Mouse (Mus musculus) CD4-positive, CD25-positive, alpha-beta regulatory T cell, adult 2 months (primary cell): Measurements from ENCODE around the gene Casz1.

Experiments used
- DNase-seq: peaks from one replicate; pipeline ENCODE4 v3.0.0-alpha.2; 2012; ENCODE audit warnings: low read depth, low spot score

Gene Casz1

DNA sequence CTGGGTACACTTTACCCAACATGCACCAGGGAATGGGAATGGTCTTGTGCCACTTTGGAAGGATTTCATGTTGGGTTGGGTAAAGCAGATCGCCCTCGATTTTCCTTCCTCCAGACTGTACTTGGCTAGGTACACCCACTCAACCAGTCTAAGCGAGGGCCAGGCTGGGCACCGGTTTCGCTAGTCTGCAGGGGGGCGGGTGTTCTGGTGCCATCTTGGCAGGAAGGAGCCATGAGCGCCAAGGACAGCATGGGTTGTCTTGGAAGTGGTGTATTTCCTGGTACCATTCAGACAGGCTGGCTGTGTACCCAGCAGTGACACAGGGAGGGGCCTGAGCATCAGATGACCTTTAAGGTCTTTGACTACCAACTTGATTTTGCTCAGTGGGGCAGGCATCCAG, 101.1 kb downstream of the Casz1 start:
- no peak for DNase-seq

DNA sequence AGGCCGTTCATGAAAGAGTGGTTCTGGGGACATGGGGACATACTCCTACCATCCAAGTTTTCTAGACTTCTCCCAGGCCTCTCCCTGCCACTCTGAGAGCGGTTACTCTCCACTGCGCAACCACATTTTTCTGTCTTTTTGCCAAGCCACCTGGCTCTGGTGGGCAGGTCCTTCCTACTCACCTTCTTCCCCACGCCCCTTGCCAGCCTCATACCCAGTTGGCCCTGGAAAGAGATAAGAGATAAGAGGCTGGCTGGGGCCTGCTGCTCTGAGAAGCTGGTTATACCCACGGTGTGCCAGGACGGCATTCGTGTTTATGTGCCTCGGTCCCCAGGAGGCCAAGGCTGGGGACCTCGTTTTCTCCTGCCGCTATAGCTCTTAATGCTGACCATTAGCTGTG, 102.6 kb downstream of the Casz1 start:
- no peak for DNase-seq

DNA sequence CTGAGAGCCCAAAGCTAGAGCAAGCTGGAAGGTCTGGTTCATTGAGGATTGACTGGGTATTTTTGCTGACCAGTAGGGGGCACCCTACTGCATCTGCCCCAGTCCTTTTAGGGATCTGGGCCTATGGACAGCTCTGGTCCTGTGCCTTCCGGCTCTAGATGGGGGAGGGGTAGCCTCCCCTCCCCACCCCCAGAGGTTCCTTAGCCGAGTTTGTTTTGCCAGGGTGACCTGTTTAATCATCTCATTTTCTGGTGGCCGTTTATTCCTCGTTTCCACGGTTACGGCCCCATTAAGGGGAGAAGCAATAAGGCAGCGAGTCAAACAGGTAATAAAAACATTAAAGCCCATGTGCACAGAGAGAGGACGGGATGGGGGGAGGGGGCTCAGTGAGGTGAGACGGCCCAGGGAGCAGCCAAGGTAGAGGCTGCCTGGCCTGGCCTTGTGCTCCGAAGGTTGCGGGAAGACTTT, 104.0 kb downstream of the Casz1 start:
- DNase-seq = peak; percentile 55

DNA sequence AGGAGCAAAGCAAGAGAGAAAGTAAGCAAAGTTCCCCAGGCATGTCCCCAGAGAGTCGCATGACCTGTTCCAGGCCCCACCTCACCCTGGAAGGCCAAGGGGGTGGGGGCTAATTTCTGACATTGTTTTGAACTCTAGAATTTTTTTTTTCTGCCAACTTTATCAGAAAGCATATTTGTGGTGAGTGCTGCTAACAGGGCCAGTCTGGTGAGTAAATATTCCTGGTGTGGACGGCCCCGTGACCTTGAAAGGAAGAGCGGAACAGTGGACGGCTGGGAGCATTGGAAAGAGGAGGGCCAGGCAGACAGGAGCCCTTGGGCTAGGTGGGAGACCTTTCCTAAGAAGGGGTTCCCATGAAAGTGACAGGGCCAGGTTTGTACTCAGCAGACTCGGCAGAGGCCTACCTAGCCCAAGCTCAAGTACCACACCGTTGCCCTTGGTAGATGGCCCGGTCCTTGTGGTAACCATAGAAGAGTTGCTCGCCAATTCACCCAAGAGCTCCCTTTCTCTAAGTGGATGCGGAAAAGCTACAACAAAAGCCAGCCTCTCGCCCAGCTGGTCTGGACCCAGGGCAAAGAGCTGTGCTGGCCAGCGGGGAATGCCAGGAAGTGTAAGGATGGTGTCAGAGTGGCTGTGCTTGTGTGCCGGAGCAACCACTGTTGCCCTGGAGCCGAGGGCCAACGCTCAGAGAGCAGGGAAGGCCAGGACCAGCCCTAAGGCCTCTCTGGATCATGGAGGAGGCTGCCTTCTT, 104.7 kb downstream of the Casz1 start:
- DNase-seq = no peak

DNA sequence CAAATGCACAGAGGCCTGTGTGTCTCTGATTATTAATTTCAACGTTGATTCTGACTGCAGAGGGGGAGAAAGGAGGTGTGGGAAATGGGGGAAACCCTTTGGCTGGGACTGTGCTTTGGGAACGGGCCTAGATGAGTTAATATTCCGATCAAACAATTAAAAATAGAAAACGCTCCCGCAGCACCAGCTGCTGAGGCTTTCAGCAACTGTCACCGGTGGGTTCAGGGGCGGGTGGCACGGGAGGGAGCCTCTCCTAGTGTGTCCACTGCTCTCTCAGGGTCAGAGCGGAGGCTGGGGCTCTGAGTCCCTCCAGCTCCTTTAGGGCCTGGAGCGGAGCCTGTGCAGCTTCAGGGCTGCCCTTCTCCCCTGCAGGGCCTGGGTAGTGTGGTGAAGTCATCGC, 105.3 kb downstream of the Casz1 start:
- no peak for DNase-seq

DNA sequence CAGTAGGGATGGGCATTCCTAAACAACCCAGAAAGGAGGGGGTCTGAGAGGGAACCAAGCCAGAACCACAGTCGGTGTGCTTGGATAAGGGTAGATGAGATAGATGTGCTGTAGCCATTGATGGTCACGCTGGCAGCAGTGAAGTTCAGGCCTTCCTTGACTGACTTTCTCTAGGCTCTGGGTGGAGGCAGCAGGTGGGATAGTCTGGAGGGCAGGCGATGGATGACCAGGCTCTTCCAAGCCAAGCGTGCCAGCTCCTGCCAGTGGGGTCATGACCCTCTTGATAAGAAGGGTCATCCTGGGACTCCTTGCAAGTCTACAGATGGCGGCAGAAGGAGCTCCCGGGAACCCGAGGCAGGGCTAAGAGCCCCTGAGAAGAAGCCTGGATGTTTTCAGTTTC, 107.9 kb downstream of the Casz1 start:
- no peak for DNase-seq

DNA sequence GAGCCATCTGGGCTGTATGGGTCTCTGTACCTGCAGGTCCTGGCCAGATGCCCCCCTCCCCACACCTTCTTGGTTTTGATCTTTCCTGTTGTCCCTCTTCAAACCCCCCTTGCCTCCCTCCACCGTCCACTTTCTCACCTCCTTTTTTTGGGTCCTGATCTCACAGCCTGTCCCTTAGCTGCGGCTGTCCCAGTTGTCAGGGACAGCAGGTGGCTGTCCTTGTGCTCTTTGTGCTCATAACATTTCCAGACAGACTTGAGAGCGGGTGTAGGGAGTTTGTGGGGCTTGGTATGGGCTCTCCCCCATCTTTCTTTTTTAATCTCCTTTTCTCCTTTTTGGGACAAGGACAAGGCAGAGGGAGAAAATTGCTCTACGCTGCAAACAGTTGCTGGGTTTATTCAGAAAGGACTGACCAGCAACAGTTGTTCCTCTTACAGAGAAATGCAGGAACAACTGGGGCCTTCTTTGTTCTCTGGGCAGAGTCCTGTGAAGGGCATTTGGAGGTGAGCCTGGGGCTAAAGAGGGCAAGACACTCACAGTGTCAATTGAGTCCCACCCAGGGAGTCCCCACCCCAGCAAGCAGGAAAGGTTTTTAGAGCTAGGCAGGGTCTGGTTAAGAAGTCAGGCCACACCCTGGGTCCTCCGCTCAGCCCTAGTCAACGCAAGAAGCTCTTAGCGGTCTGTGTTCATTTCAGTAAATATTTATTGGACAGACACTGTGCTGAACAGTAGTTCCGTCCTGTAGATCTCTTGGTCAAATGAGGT, 108.8 kb downstream of the Casz1 start:
- no peak for DNase-seq

DNA sequence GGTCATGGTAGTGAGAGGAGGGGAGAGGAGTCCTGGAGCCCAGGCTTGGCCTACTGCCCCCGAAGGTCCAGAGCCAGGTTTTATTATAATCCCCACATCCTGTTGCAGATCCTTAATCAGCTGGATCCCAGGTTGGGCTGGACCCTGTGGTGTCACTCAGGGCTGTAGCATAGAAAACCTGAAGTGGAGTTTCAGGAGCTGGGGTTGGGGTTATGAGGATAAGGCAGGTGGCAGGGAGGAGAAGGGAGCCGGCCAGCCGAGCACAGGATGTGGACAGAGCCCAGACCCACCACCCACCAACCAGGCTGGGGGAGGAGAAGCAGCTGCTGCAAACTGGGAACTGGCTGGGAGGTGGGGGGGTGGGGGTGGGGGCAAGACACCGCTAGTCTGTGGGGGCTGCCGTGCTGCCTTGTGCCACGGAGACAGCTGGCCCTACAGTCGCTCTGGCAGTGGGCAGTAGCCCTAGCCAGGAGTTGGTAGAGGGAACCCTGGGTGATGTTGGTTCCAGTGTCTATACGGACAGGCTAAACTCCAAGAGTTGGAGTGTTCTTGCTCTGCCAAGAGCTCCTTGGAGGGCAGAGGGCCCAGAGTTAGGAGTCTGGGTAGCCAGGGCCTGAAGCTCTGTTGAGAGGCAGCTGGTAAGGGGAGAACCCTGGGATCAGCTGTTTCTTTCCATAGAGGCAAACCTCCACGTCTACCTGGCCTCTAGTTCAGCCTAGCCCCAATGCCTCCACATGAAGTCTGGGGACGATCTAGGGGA, 110.8 kb downstream of the Casz1 start:
- no peak for DNase-seq

DNA sequence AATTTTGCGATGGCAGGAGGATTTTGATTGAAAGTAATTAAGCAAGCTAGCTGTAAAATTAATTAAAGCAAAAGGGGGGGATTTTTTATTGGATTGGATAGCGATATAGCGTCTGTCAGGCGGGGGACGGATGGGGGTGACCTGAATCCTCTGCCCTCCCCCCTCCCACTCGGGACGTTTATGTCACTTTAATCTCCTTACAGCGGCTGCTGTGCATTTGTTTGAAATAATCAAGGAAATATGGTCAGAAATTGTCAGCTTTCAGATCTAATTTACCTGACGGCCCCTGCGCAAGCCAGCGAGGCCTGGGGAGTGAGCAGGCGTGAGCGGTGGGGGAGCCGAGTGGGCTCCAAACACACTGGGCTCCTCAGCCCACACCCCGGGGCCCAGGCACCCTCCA, 111.6 kb downstream of the Casz1 start:
- DNase-seq = no peak

DNA sequence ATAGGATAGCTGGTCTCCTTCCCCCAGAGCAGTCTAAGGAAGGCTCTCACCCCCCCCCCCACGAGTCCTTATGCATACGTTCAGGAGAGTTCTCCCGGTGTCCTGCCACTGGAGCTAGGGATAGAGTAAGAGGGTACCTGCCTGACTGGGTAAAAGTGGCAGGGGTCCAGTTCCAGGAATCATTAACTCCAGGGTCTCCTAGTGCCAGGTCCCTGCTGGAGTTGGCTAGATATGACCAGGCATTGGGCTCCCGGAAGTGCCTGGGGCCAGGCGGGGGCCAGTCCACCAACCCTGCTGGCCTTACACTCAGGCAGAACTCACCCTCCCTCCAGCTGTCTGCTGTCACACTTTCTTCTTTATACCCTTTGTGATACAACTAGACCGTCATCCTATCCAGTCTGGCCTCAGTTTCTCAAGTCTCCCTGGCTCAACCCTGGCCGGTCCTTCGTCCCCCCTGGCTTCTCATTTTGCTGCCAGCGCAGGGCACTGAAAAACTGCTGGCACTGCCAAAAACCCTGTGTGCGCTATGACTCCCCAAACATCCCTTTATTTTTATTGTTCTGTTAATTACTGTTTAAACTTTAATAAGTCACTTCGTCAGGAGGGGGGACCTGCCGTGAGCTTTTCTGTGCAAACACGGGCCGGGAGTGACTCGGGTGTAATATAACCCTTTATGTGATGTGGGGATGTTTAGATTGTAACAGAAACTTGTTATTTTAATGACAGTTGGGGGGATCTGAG, 114.6 kb downstream of the Casz1 start:
- no peak for DNase-seq

DNA sequence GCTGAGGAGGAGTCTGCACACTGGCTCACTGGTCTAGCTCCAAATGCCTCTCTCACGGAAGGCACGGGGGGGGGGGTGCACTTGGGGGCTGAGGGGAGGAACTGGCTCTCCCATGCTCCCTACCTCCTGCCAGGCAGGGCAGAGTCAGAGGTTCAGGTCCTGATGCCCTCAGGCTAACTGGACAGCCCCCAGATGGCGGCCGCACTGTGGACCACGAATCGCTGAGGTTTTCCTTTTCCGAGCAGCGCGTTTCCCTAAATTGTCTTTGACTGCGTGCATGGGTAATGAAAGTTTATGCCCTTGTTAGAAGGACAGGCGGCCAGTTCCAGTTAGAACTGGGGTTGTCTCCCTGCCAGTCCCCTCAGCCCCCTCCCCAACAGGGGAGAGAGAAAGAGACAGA, 116.4 kb downstream of the Casz1 start:
- no peak for DNase-seq

DNA sequence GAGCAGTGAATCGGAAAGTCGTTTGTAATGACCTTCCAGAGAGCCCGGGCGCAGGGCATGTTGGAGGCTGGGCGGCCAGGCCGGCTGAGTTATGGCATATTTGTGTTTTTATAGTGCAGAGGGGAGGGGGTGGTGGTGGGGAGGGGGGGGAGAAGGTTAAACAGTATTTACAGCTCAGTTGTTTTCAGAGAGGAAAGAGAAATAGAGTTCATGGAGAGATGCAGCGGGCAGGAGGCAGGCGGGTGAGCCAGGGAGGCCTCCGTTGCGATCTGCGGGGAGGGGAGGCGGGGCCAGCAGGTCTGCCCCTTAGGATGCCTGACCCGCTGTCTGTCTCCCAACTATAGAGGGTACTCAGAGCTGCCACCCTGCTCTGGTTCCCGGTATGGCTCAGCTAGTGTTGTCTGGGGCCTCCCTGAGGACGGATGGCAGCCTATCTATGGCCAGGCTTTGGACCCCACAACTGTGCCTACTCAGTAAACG, 118.0 kb downstream of the Casz1 start:
- DNase-seq = no peak

DNA sequence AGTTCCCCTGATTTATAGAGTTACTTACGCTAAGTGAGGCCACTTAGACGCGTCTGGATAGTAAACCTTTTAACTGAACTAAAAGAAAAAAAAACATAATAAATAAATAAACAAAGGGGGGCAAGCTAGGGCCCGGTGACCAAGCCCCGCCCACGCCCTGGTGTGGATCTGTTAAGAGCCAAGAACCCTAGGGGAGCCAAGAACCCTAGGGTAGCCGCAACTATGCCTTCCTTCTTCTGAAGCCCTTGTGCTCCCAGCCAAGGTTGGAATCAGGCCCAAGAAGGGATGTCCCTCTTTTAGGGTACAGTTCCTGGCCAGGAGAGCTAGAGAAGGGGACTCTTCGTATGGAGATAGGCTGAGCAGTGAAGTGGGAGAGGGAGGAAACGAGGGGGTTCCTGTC, 119.2 kb downstream of the Casz1 start:
- DNase-seq = no peak

DNA sequence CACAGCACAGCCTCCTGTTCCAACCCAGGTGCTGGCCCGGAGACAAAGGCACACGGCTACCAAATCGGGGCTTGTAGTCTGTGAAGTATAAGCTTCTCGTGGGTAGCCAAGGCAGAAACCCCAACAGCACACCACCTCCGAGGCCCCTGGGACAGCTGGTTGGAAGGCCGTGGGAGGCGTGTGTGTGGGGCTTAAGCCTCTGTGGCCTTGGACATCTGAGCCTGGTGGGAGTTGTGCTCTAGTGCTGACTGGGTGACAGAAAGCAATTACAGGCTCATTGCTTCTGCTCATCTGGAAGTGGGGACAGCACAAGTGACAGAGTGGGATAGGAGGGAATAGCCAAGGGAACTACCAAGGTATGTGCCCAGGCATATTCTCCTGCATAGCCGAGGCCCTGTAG, 119.7 kb downstream of the Casz1 start:
- no peak for DNase-seq

DNA sequence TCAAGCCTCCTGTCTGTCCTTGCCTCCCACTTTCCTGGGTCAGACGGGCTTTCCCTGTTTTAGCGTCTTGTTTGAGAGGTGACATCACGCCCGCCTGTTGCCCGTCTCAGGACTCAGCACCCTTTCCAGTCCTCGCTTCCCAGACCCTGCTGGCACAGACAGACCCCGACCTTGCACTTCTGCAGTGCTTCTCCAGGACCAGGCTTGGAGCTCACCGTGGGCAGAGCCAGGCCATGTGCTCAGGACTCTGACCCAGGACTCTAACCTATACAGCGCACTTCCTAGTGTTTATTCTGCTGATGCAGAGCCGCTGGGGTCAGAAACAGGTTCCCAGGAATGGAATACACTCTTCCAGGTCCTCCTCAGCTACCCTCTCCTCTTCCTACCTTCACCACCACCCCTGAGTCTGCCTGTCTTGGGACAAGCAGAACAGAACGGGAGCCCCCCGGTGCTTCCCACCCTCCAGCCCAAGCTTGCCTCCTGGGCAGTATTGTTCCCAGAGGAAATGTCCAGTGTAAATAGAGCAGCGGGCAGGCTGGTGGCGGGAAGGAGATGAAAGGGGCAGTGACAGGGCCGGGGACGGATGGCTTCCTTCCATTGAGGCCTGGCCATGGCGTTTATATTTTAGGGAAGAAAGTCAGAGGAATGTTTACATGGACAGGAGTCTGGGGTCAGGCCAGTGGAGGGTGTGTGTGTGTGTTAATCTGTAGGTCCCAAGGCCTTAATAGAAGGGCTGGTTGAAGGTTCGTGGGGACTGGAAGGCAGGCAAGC, 121.5 kb downstream of the Casz1 start:
- DNase-seq = no peak

DNA sequence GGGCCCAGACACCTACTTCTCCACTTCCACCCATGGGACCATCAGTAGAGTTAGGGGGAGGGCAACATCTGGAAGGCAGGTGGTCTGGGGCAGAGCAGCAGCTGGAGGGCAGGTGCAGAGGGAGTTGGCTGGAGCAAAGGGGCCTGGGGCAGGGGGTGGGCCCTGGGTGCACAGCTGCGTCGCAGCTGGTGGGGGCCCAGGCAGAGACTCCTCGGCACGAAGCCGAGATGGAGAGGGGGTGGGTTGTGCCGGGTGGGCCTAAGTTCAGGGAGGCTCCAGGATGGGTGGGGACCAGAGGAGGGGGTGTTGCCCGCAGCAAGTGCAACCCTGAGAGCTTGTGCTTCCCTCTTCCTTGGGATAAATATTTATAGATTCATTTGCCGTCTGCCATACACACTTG, 122.2 kb downstream of the Casz1 start:
- DNase-seq = no peak

DNA sequence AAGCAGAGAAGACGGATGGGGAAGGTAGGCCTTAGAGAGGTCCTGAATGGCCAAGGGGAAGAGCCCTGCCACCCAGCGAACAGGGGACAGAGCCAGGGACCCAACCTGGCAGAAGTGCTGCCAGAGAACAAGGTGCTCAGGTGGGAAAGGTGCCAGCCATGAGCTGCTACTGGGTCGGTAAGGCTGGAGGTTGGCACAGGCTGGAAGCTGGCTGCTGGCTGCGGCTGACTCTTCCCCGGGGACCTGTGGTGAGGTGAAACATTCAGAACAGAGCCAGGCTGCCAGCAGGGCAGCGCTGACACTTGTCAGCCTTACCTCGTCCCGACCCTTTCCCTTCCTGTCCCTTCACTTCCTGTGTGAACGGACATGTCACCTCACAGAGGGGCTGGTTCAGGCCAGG, 124.1 kb downstream of the Casz1 start:
- no peak for DNase-seq

DNA sequence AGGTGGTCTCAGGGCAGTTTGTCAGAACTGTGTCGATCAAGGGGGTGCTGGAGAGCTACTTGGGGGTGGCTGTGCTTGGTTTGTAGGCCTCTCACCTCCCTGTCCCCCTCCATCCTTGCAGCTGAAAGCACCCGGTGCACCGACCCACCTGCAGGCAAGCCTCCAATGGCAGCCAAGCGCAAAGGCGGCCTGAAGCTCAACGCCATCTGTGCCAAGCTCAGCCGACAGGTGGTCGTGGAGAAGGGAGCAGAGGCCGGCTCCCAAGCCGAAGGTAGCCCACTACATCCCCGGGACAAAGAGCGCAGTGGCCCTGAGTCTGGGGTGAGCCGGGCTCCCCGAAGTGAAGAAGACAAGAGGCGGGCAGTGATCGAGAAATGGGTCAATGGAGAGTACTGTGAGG, 124.6 kb downstream of the Casz1 start:
- DNase-seq = no peak

DNA sequence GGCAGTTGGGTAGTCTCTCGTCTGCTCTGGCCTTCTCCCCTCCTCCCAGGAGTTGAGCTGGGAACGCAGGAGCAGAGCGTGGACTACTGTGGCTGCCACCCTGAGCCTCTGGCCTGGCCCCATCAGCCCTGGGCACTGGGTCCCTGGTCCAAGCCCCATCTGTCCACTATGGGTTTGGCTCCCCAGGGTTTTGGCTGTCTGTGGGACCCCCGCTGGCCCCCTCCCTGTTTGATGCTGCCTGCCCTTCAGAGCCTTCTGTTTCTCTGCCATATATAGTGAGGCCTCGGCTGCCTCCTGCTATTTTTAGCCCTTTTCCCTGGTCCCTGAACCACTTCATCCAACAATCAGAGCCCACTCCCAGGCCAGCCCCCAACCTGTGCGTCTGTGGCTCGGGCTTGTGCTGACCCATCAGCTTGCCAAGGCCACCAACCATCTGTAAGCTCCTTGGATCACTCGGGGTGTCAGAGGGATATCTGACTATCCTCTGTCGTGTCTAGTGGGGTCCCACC, 126.5 kb downstream of the Casz1 start:
- DNase-seq = no peak

DNA sequence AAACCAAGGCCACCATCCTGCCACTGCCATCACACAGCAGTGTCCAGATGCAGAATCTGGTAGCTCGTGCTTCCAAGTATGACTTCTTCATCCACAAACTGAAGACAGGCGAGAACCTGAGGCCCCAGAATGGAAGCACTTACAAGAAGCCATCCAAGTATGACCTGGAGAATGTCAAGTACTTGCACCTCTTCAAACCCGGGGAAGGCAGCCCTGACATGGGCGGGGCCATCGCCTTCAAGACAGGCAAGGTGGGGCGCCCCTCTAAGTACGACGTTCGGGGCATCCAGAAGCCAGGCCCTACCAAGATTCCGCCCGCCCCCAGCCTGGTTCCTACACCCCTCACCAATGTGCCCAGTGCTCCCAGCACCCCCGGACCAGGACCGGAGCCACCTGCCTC, 128.9 kb downstream of the Casz1 start:
- DNase-seq = no peak

DNA sequence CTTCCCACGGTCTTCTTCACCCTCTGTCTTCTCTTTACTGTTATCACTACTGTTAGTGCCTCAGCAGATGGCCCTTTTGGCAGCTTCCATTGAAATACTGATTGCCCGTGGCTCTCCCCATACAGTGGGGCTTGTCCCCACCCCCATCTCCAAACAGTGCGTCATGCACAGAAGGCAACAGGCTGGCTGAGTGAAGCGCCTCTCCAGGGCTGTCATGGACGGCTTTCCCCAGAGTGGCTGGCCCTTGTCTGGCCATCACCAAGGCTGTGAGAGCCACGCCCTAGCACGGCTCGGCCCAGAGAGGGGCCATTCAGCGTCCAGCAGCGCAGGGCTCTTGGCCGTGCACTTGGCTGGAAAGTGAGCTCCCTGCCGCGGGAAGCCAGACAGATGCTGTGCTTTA, 131.0 kb downstream of the Casz1 start:
- DNase-seq = no peak
